Mouse (Mus musculus): ENCODE data around the gene Shank3. TPM values are rescaled to one million over a fixed set of nuclear protein-coding genes. Genes with fewer than 3 reads are reported as not detected.

Shank3 gene
- polyA plus RNA-seq (2015; fragmentation: Nextera tagmentation; extraction: Ambion mirVana): 1.9 and 2.1 TPM in 2 replicates

DNA sequence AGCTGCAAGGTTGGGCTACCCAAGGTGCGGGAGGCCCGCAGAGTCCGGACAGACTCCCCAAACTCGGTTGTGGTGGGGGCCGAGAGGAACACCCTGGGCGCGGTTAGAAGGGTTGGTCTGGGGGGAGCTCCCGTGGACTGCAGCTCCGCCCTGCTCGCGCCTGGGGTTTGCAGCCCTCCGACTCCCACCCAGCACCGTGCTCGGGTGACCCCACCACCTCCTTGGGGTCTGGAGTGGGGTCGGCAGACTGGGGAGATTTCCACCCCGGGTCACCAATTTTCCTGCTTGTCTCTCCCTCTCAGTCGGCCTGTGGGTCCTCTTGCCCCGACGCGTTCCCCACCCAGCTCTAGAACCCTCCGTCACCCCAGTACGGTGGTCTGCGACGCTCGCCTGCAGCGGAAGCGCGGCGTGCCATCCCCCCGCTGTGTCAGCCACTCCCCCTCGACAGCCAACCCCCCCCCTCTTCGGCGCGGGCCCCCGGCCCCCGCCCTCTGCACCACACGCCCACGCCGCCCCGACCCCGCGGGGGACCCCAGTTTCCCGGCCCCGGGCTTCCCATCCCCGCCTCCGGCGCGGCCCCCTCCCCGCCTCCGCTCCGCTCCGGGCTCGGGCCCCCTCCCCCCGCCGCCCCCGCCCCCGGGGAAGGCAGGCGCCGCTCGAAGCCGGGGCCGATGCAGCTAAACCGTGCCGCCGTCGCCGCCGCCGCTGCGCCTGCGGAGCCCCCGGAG lies at the start of gene Shank3:
Gene Shank3, plus strand, starts transcription at position 663 of the 728 bp plus-strand sequence.

DNA sequence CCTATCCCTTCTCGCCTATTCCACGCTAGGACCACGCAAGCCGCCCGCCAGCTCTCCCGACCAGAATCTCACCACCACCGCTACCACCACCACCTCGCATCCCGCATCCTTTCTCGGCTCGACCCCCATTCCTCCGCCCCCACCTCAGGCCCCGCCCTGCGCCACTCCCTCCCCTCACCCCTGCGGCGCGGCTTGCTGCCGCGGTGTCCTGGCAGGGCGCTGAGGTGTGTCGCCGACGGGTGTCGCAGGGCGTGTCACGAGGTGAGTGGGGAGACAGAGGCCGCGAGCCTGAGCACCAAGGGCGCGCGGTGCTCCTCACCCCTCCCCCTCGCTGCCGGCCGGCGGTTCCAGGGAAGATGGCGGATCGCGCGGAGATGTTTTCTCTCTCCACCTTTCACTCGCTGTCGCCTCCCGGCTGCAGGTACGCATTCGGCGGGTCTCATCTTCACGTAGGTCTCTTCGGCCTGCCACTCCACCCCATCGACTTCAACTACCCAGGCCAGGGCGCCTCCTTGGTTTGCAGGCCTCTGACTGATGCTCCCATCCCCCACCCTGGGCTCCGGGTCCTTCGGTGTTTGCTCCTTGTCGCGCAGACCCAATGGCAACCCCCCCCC lies 45.5 kb upstream of the Shank3 start, which contains the start of gene Mapk8ip2:
Gene Mapk8ip2, plus strand, starts transcription at position 49 of the 614 bp plus-strand sequence.

GRCm38 (mm10) chr15:89477091-89477491 lies 22.3 kb upstream of the Shank3 start, which contains the start of gene Arsa:
Gene Arsa, minus strand, starts transcription at chr15:89477425.

DNA sequence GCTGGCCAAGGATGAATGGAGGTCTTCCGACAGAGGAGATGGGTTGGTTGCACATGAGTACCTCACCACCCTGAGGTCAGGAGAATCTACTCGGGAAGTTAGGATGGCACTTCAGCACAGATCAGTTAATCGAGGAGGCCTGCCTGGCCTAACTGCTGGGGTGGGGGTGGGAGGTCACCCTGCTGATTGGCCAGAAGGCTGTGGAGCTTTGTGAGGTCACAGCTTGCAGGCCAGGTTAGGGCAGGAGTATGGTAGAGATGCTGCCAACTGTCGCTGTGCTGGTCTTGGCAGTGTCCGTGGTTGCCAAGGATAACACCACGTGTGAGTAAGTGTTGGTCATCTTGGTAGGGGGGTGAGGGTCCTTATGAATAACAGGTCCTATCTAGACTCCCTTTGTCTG lies 68.7 kb downstream of the Shank3 start, which contains the start of gene Acr:
Gene Acr, plus strand, starts transcription at position 213 of the 400 bp plus-strand sequence.

GRCm38 (mm10) chr15:89591723-89592455 lies 92.5 kb downstream of the Shank3 start, which contains the start of gene Rabl2:
Gene Rabl2, minus strand, starts transcription at chr15:89591923.

Other genes with a start within 250 kb of the Shank3 start
- gene Sbf1, start 184.3 kb upstream of the Shank3 start, polyA plus RNA-seq (2015; fragmentation: Nextera tagmentation; extraction: Ambion mirVana): 36.5 and 38.4 TPM in 2 replicates
- 0.16 TPM in 1 of 2 replicates, not detected in the other for gene Adm2, start 176.9 kb upstream of the Shank3 start, polyA plus RNA-seq (2015; fragmentation: Nextera tagmentation; extraction: Ambion mirVana)
- not detected in 2 replicates for gene Miox, start 165.2 kb upstream of the Shank3 start, polyA plus RNA-seq (2015; fragmentation: Nextera tagmentation; extraction: Ambion mirVana)
- gene Lmf2, start 144.0 kb upstream of the Shank3 start, polyA plus RNA-seq (2015; fragmentation: Nextera tagmentation; extraction: Ambion mirVana): 28.5 and 29.5 TPM in 2 replicates
- 134 and 143 TPM in 2 replicates for gene Ncaph2, start 143.9 kb upstream of the Shank3 start, polyA plus RNA-seq (2015; fragmentation: Nextera tagmentation; extraction: Ambion mirVana)
- gene Sco2, start 125.8 kb upstream of the Shank3 start, polyA plus RNA-seq (2015; fragmentation: Nextera tagmentation; extraction: Ambion mirVana): 4.5 and 4.6 TPM in 2 replicates
- gene Tymp, start 122.6 kb upstream of the Shank3 start, polyA plus RNA-seq (2015; fragmentation: Nextera tagmentation; extraction: Ambion mirVana): 0.82 and 1.4 TPM in 2 replicates
- 4.3 and 4.7 TPM in 2 replicates for gene Odf3b, start 120.3 kb upstream of the Shank3 start, polyA plus RNA-seq (2015; fragmentation: Nextera tagmentation; extraction: Ambion mirVana)
- gene Klhdc7b, start 114.7 kb upstream of the Shank3 start, polyA plus RNA-seq (2015; fragmentation: Nextera tagmentation; extraction: Ambion mirVana): 0.04 TPM in 1 of 2 replicates, not detected in the other
- not detected in 2 replicates for gene Syce3, start 89.1 kb upstream of the Shank3 start, polyA plus RNA-seq (2015; fragmentation: Nextera tagmentation; extraction: Ambion mirVana)
- gene Cpt1b, start 73.8 kb upstream of the Shank3 start, polyA plus RNA-seq (2015; fragmentation: Nextera tagmentation; extraction: Ambion mirVana): 0.46 and 0.59 TPM in 2 replicates
- 3.5 and 3.7 TPM in 2 replicates for gene C730034F03Rik, start 70.0 kb upstream of the Shank3 start, polyA plus RNA-seq (2015; fragmentation: Nextera tagmentation; extraction: Ambion mirVana)
- gene Gm44502, start 69.9 kb upstream of the Shank3 start, polyA plus RNA-seq (2015; fragmentation: Nextera tagmentation; extraction: Ambion mirVana): not detected in 2 replicates
- 42.4 and 51.5 TPM in 2 replicates for gene Chkb, start 69.7 kb upstream of the Shank3 start, polyA plus RNA-seq (2015; fragmentation: Nextera tagmentation; extraction: Ambion mirVana)
- 0.06 TPM in 1 of 2 replicates, not detected in the other for gene Mapk8ip2, start 45.7 kb upstream of the Shank3 start, polyA plus RNA-seq (2015; fragmentation: Nextera tagmentation; extraction: Ambion mirVana)
- 7.9 and 10.0 TPM in 2 replicates for gene Arsa, start 22.2 kb upstream of the Shank3 start, polyA plus RNA-seq (2015; fragmentation: Nextera tagmentation; extraction: Ambion mirVana)
- 0.07 and 0.23 TPM in 2 replicates for gene Acr, start 68.7 kb downstream of the Shank3 start, polyA plus RNA-seq (2015; fragmentation: Nextera tagmentation; extraction: Ambion mirVana)
- gene Rabl2, start 92.3 kb downstream of the Shank3 start, polyA plus RNA-seq (2015; fragmentation: Nextera tagmentation; extraction: Ambion mirVana): 8.0 and 9.7 TPM in 2 replicates

All from spleen, postnatal 0 days (tissue).